Comparison of ENCODE assay signal across 26 mouse cellular contexts in genomic region chr16:91129916-91130315, GRCm38 (mm10). TPM values are rescaled to one million over a fixed set of nuclear protein-coding genes. Genes with fewer than 3 reads are reported as not detected.
"Had no signal": no experiment of that assay in that cellular context is flagged by ENCODE, and none has a peak within 500 bp of the region (broad histone marks: within the 10 kb centered on the region; RNA-seq: fewer than 3 reads in every experiment).

No protein-coding gene starts in this region.

- H3K4me3 ChIP-seq: heart, adult 2 months; heart, embryonic 13.5 days; heart, embryonic 15.5 days; hindbrain, embryonic 13.5 days; hindbrain, embryonic 15.5 days; kidney, embryonic 15.5 days; limb, embryonic 12.5 days; limb, embryonic 15.5 days had no signal

- H3K9me3 ChIP-seq: heart, embryonic 13.5 days; heart, embryonic 15.5 days; hindbrain, embryonic 13.5 days; hindbrain, embryonic 15.5 days; kidney, embryonic 15.5 days; limb, embryonic 12.5 days; limb, embryonic 15.5 days had no signal

- H3K27ac ChIP-seq: heart, adult 2 months; heart, embryonic 13.5 days; heart, embryonic 15.5 days; hindbrain, embryonic 13.5 days; hindbrain, embryonic 15.5 days; hindbrain, postnatal 0 days; kidney, embryonic 15.5 days; kidney, postnatal 0 days; limb, embryonic 12.5 days; limb, embryonic 15.5 days had no signal

- ATAC-seq: hindbrain, postnatal 0 days; intestine, embryonic 16.5 days had no signal

- H3K4me1 ChIP-seq: heart, embryonic 13.5 days; heart, embryonic 15.5 days; hindbrain, embryonic 13.5 days; hindbrain, embryonic 15.5 days; kidney, embryonic 15.5 days; limb, embryonic 12.5 days; limb, embryonic 15.5 days had no signal

- H3K36me3 ChIP-seq: heart, embryonic 13.5 days; heart, embryonic 15.5 days; hindbrain, embryonic 13.5 days; hindbrain, embryonic 15.5 days; kidney, embryonic 15.5 days; limb, embryonic 12.5 days; limb, embryonic 15.5 days had no signal

- H3K9ac ChIP-seq: heart, embryonic 13.5 days; heart, embryonic 15.5 days; hindbrain, embryonic 13.5 days; hindbrain, embryonic 15.5 days; kidney, embryonic 15.5 days; limb, embryonic 12.5 days; limb, embryonic 15.5 days had no signal

- DNase-seq: gastrocnemius, postnatal 14 days; gastrocnemius, postnatal 36 days; heart, adult 2 months; heart, postnatal 14 days; heart, postnatal 36 days; kidney, adult 11 months; kidney, adult 2 months; kidney, adult 9 months; kidney, postnatal 14 days; kidney, postnatal 36 days; layer of hippocampus, adult 9-11 months; layer of hippocampus, postnatal 36 days; left cerebral cortex, postnatal 4 days had no signal

- H3K27me3 ChIP-seq: limb, embryonic 15.5 days had no signal

- H3K4me2 ChIP-seq: heart, embryonic 11.5 days; heart, embryonic 13.5 days; heart, embryonic 15.5 days; hindbrain, embryonic 13.5 days; hindbrain, embryonic 15.5 days; kidney, embryonic 15.5 days; limb, embryonic 12.5 days; limb, embryonic 15.5 days had no signal

RNA-seq across cellular contexts. Expression of gene 4932438H23Rik, which starts 35.0 kb away (rescaled TPM):
- polyA plus RNA-seq: heart, embryonic 13.5 days; intestine, embryonic 14.5 days; limb, embryonic 12.5 days; liver, adult 2 months had no signal
